1 mouse cellular context compared by ENCODE assay signal in the genomic region with DNA sequence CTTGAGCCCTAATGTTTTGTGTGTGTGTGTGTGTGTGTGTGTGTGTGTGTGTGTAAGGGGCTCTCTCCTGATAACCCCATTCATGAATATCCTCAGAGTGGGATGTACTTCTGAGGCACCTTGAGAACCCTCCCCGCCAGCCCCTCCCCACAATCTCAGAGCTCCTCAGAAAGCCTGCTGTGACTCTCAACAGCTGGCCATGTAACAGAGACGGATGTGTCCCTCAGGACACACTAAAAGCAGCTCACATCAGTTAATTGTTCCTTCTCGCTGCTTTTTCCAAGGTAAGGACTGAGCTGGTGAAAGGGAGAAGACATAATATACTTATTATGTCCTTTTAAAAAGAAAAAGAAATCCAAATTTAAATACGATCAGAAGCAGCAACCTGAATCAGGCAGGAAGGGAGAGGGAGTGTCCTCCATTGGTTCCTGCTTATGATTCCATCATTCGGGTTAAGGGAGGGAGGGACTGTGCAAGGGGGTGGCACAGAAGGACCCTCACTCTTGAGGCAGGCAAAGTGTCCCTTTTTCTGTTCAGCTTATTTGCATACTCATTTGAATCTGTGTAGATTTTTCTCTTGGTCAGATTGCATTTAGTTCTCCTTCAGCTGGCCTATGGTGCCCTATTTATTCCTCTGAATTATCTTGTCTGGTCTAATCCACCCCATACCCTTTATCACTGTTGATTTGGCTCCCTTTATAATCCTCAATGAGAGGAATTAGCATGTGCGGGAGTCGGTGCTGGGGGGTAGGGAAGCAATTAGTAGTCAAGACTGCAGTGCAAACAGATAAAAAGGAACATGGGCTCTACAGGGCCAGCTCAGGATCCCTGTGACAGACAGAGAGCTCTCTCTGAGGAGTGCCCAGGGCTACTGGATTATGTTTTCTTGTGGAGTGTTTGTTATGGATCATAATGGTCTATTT.
TF ChIP-seq lines count a peak whose summit lies in the region.

No protein-coding gene starts in this region.

TF ChIP-seq in CH12.LX, 34 proteins besides CTCF, POLR2A, EP300 and RAD21 (continued from another document):
- TF ChIP-seq CHD2 (IDR thresholded peaks at IDR 0.05; ENCODE audit: low read length), result no peak
